Mouse (Mus musculus): ENCODE data around the gene Slc19a3. TPM values are rescaled to one million over a fixed set of nuclear protein-coding genes. Genes with fewer than 3 reads are reported as not detected.
"Not testable (repeated sequence)": the region's sequence is repeated elsewhere in the genome, so short reads cannot be mapped to it uniquely, and the experiment has no call there.

Slc19a3 gene
- polyA plus RNA-seq, 1 experiment from 2014 or later, result not detected

GRCm38 (mm10) chr1:83036892-83037667 is 1.2 kb downstream of the Slc19a3 start:
- Histone ChIP-seq H3K36me3 (ENCODE audit: inconsistent target) (no peaks in the 10 kb centered on the region), H3K4me3 (ENCODE audit: inconsistent target) (no peak overlapping the region), H3K79me2 (ENCODE audit: inconsistent target) (no peaks in the 10 kb centered on the region), H3K27ac (no peak overlapping the region)
- WGBS (ENCODE audit: missing documents), result 89% methylated on average over 10 of the region's 11 CpGs

GRCm38 (mm10) chr1:83034509-83034908 is 3.7 kb downstream of the Slc19a3 start:
- Histone ChIP-seq H3K79me2 (ENCODE audit: inconsistent target) (no peaks in the 10 kb centered on the region), H3K36me3 (ENCODE audit: inconsistent target) (no peaks in the 10 kb centered on the region), H3K4me3 (ENCODE audit: inconsistent target) (no peak overlapping the region), H3K27ac (no peak overlapping the region)
- 80% methylated on average over 5 of the region's 5 CpGs for WGBS (ENCODE audit: missing documents)

GRCm38 (mm10) chr1:83032508-83032907 is 5.7 kb downstream of the Slc19a3 start:
- no peak overlapping the region for H3K4me3 ChIP-seq (ENCODE audit: inconsistent target)
- no peak overlapping the region for H3K27ac ChIP-seq
- no peaks in the 10 kb centered on the region for H3K36me3 ChIP-seq (ENCODE audit: inconsistent target)
- WGBS (ENCODE audit: missing documents), result 87% methylated on average over 6 of the region's 6 CpGs
- H3K79me2 ChIP-seq (ENCODE audit: inconsistent target), result no peaks in the 10 kb centered on the region

GRCm38 (mm10) chr1:83031950-83032349 is 6.3 kb downstream of the Slc19a3 start:
- Histone ChIP-seq H3K27ac (no peak overlapping the region), H3K36me3 (ENCODE audit: inconsistent target) (no peaks in the 10 kb centered on the region), H3K4me3 (ENCODE audit: inconsistent target) (no peak overlapping the region), H3K79me2 (ENCODE audit: inconsistent target) (no peaks in the 10 kb centered on the region)
- 88% methylated on average over 1 of the region's 1 CpGs for WGBS (ENCODE audit: missing documents)

- no peak overlapping the region for H3K27ac ChIP-seq
- 50% methylated on average over 1 of the region's 1 CpGs for WGBS (ENCODE audit: missing documents)
- H3K79me2 ChIP-seq (ENCODE audit: inconsistent target), result no peaks in the 10 kb centered on the region
- no peaks in the 10 kb centered on the region for H3K36me3 ChIP-seq (ENCODE audit: inconsistent target)
- no peak overlapping the region for H3K4me3 ChIP-seq (ENCODE audit: inconsistent target)
Measured at GRCm38 (mm10) chr1:83016556-83016955, 21.7 kb downstream of the Slc19a3 start.

- Histone ChIP-seq H3K4me3 (ENCODE audit: inconsistent target) (no peak overlapping the region), H3K27ac (no peak overlapping the region), H3K79me2 (ENCODE audit: inconsistent target) (no peaks in the 10 kb centered on the region), H3K36me3 (ENCODE audit: inconsistent target) (no peaks in the 10 kb centered on the region)
- 91% methylated on average over 10 of the region's 10 CpGs for WGBS (ENCODE audit: missing documents)
Measured at GRCm38 (mm10) chr1:83015329-83015879, 22.8 kb downstream of the Slc19a3 start.

GRCm38 (mm10) chr1:83014477-83014876 is 23.8 kb downstream of the Slc19a3 start:
- Histone ChIP-seq H3K4me3 (ENCODE audit: inconsistent target) (no peak overlapping the region), H3K27ac (no peak overlapping the region), H3K36me3 (ENCODE audit: inconsistent target) (no peaks in the 10 kb centered on the region), H3K79me2 (ENCODE audit: inconsistent target) (no peaks in the 10 kb centered on the region)
- 96% methylated on average over 3 of the region's 3 CpGs for WGBS (ENCODE audit: missing documents)

- H3K36me3 ChIP-seq (ENCODE audit: inconsistent target), result no peaks in the 10 kb centered on the region
- 86% methylated on average over 6 of the region's 6 CpGs for WGBS (ENCODE audit: missing documents)
Measured at GRCm38 (mm10) chr1:83007471-83007870, 30.8 kb downstream of the Slc19a3 start.

GRCm38 (mm10) chr1:83006218-83007179 is 31.7 kb downstream of the Slc19a3 start:
- Histone ChIP-seq H3K27ac (no peak overlapping the region), H3K79me2 (ENCODE audit: inconsistent target) (no peaks in the 10 kb centered on the region), H3K4me3 (ENCODE audit: inconsistent target) (no peak overlapping the region), H3K36me3 (ENCODE audit: inconsistent target) (no peaks in the 10 kb centered on the region)
- 84% methylated on average over 8 of the region's 8 CpGs for WGBS (ENCODE audit: missing documents)

More at GRCm38 (mm10) chr1:83007471-83007870, 30.8 kb downstream of the Slc19a3 start:
- no peak overlapping the region for H3K4me3 ChIP-seq (ENCODE audit: inconsistent target)
- no peak overlapping the region for H3K27ac ChIP-seq
- H3K79me2 ChIP-seq (ENCODE audit: inconsistent target), result no peaks in the 10 kb centered on the region

GRCm38 (mm10) chr1:83000306-83000705 is 37.9 kb downstream of the Slc19a3 start, which contains the start of gene Gm47959:
TSS of gene Gm47959 (plus strand) at chr1:83000548.
- H3K4me3 ChIP-seq (ENCODE audit: inconsistent target); H3K36me3 ChIP-seq (ENCODE audit: inconsistent target); H3K79me2 ChIP-seq (ENCODE audit: inconsistent target); H3K27ac ChIP-seq: not testable (repeated sequence)
- 86% methylated on average over 1 of the region's 9 CpGs for WGBS (ENCODE audit: missing documents)

- H3K79me2 ChIP-seq (ENCODE audit: inconsistent target), result no peaks in the 10 kb centered on the region
- H3K27ac ChIP-seq, result no peak overlapping the region
- no peaks in the 10 kb centered on the region for H3K36me3 ChIP-seq (ENCODE audit: inconsistent target)
- WGBS (ENCODE audit: missing documents), result 88% methylated on average over 3 of the region's 3 CpGs
- no peak overlapping the region for H3K4me3 ChIP-seq (ENCODE audit: inconsistent target)
Measured at GRCm38 (mm10) chr1:82993947-82994346, 44.3 kb downstream of the Slc19a3 start.

- Histone ChIP-seq H3K36me3 (ENCODE audit: inconsistent target) (no peaks in the 10 kb centered on the region), H3K4me3 (ENCODE audit: inconsistent target) (no peak overlapping the region), H3K79me2 (ENCODE audit: inconsistent target) (no peaks in the 10 kb centered on the region), H3K27ac (no peak overlapping the region)
- WGBS (ENCODE audit: missing documents), result 87% methylated on average over 6 of the region's 6 CpGs
Measured at GRCm38 (mm10) chr1:82992093-82992492, 46.2 kb downstream of the Slc19a3 start.

- no peak overlapping the region for H3K27ac ChIP-seq
- WGBS (ENCODE audit: missing documents), result 93% methylated on average over 3 of the region's 3 CpGs
- H3K79me2 ChIP-seq (ENCODE audit: inconsistent target), result no peaks in the 10 kb centered on the region
- no peaks in the 10 kb centered on the region for H3K36me3 ChIP-seq (ENCODE audit: inconsistent target)
- no peak overlapping the region for H3K4me3 ChIP-seq (ENCODE audit: inconsistent target)
Measured at GRCm38 (mm10) chr1:82991596-82991995, 46.7 kb downstream of the Slc19a3 start.

- no peaks in the 10 kb centered on the region for H3K79me2 ChIP-seq (ENCODE audit: inconsistent target)
- H3K36me3 ChIP-seq (ENCODE audit: inconsistent target), result no peaks in the 10 kb centered on the region
- WGBS (ENCODE audit: missing documents), result 87% methylated on average over 4 of the region's 4 CpGs
- no peak overlapping the region for H3K4me3 ChIP-seq (ENCODE audit: inconsistent target)
- H3K27ac ChIP-seq, result no peak overlapping the region
Measured at GRCm38 (mm10) chr1:82991062-82991461, 47.2 kb downstream of the Slc19a3 start.

Data from macrophage (primary cell).